ENCODE assay signal across 8 mouse cellular contexts in the genomic region with DNA sequence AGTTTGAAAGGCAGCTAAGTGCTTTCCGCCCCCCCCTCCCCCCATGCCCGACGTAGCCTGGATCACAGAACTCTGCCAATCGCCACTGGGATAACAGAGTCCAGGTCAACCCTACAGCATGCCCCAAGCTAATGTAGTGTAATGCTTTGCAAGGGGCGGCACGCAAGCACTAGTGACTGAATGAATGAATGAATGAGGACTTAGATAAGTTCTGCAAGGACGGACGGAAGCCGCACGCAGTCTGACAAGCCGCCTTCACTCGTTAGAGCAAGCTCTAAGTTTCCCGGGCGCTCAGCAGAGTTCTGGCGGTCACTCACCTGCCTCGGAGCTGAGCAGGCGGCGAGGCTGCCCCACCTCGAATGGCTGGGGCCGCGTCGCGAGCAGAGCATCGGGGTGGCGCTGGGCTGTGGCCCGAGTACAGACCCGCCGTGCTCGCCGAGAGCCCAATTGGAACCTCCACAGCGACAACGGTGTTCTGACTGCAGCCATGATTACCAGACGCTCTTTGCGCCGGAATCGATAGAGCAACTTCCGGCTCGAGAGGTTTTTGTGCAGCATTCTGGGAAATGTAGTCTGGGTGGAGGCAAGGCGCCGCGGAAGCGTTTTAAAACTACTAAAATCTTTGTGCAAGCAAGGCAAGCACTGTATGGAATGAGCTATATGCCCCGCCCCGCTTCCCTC. TPM values are rescaled to one million over a fixed set of nuclear protein-coding genes. Genes with fewer than 3 reads are reported as not detected.
DNase-seq lines count a peak whose midpoint lies in the region; ATAC-seq and TF ChIP-seq lines count a peak whose summit lies in the region.

TSS of gene Mrps22 (minus strand) at position 505 of the 681 bp plus-strand sequence.

- peak within 1 kb of the TSS; percentile 93 for H3K4me3 ChIP-seq in cerebellum, adult 2 months (replicated peaks; ENCODE audit: insufficient read depth, low read depth, low read length)
- H3K4me3 ChIP-seq in forebrain, postnatal 0 days (ENCODE audit: low read depth, low read length): peak within 1 kb of the TSS; percentile 84
- peak within 1 kb of the TSS; percentile 91 for H3K4me3 ChIP-seq in lung, embryonic 15.5 days

- H3K27me3 ChIP-seq in cerebellum, adult 2 months (ENCODE audit: control insufficient read depth, insufficient read depth, low read length): no peaks in the 10 kb centered on the region; the same call in 1 of the 2 replicates
- H3K27me3 ChIP-seq in forebrain, postnatal 0 days (ENCODE audit: insufficient read depth, low read length): no peaks in the 10 kb centered on the region
- no peaks in the 10 kb centered on the region for H3K27me3 ChIP-seq in lung, embryonic 15.5 days

- peaks cover 20% of the 10 kb centered on the region for H3K36me3 ChIP-seq in forebrain, postnatal 0 days (ENCODE audit: insufficient read depth)
- H3K36me3 ChIP-seq in lung, embryonic 15.5 days: peaks cover 17% of the 10 kb centered on the region; the same call in 1 of the 2 replicates

- H3K9me3 ChIP-seq in forebrain, postnatal 0 days (ENCODE audit: low read length): no peaks in the 10 kb centered on the region
- H3K9me3 ChIP-seq in lung, embryonic 15.5 days: no peaks in the 10 kb centered on the region

- under 1% methylated on average over 44 of the region's 44 CpGs for WGBS in cerebellum, adult 2 months
- 2% methylated on average over 44 of the region's 44 CpGs for WGBS in forebrain, postnatal 0 days
- WGBS in lung, embryonic 15.5 days: under 1% methylated on average over 44 of the region's 44 CpGs

- H3K4me2 ChIP-seq in forebrain, postnatal 0 days (ENCODE audit: low read depth): peak within 1 kb of the TSS; percentile 95
- peak within 1 kb of the TSS; percentile 89 for H3K4me2 ChIP-seq in lung, embryonic 15.5 days

- peak; percentile 98 for ATAC-seq in forebrain, postnatal 0 days
- peak; percentile 97 for ATAC-seq in lung, embryonic 15.5 days (ENCODE audit: borderline replicate concordance, extremely low read depth, low FRiP score, low TSS enrichment)

- H3K9ac ChIP-seq in forebrain, postnatal 0 days: peak within 1 kb of the TSS; percentile 73
- peak within 1 kb of the TSS; percentile 93 for H3K9ac ChIP-seq in lung, embryonic 15.5 days

- TF ChIP-seq POLR2A in cerebellum, adult 2 months (IDR thresholded peaks at IDR 0.05; ENCODE audit: borderline replicate concordance, insufficient read depth, low read length): peak; percentile 96

- H3K27ac ChIP-seq in cerebellum, adult 2 months (ENCODE audit: insufficient read depth, low read length): no peak within 1 kb of the TSS
- peak within 1 kb of the TSS; percentile 48 for H3K27ac ChIP-seq in forebrain, postnatal 0 days (ENCODE audit: low read depth, low read length)
- peak within 1 kb of the TSS; percentile 39; the same call in 1 of the 2 replicates for H3K27ac ChIP-seq in lung, embryonic 15.5 days

- no peaks in the 10 kb centered on the region for H3K4me1 ChIP-seq in cerebellum, adult 2 months (ENCODE audit: control insufficient read depth, insufficient read depth, low read length)
- 0 out of 2 replicates have a peak, but pooled peaks cover 7% of the 10 kb centered on the region for H3K4me1 ChIP-seq in forebrain, postnatal 0 days (ENCODE audit: insufficient read depth)
- H3K4me1 ChIP-seq in lung, embryonic 15.5 days: peaks cover 10% of the 10 kb centered on the region

- DNase-seq in MEL-GATA-1-ER (ENCODE audit: extremely low read depth, low read depth): peak; percentile 86
- peak; percentile 77 to 78 for DNase-seq in cerebellum, adult 2 months
- peak; percentile 87 for DNase-seq in forebrain, postnatal 0 days
- DNase-seq in heart, postnatal 4 days: peak; percentile 78
- peak; percentile 71 to 81 for DNase-seq in layer of hippocampus, adult 8-10 months (ENCODE audit: low spot score in 2 of 2)
- peak; percentile 68 for DNase-seq in ovary, adult 18-20 months (ENCODE audit: low spot score)
- DNase-seq in thymus, postnatal 0 days (ENCODE audit: low spot score): peak; percentile 91

- TF ChIP-seq CTCF in cerebellum, adult 2 months (IDR thresholded peaks at IDR 0.05; ENCODE audit: borderline replicate concordance, insufficient read depth, low read depth, low read length): no peak
- TF ChIP-seq CTCF in forebrain, postnatal 0 days (IDR thresholded peaks at IDR 0.05; ENCODE audit: low read depth): no peak

RNA-seq across cellular contexts. Expression of gene Mrps22, which starts in this region (rescaled TPM):
- 31.5 and 32.1 TPM in 2 replicates for polyA plus RNA-seq in cerebellum, adult 2 months (2012; rRNA removed)
- 49.3 and 53.4 TPM in 2 replicates for total RNA-seq in forebrain, postnatal 0 days (2014; rRNA removed)
- 51.1 and 51.7 TPM in 2 replicates for polyA plus RNA-seq in forebrain, postnatal 0 days (2015; fragmentation: Nextera tagmentation; extraction: Ambion mirVana)
- 10 to 100 TPM; 39.9 to 44.6 TPM for total RNA-seq in heart, postnatal 4 days (2021)
- 10 to 100 TPM; 27.7 to 31.0 (median 28.3) TPM for total RNA-seq in layer of hippocampus, adult 8-10 months (2022)
- 53.0 and 56.4 TPM in 2 replicates for polyA plus RNA-seq in lung, embryonic 15.5 days (2015; fragmentation: Nextera tagmentation; extraction: Ambion mirVana)
- 52.5 and 55.6 TPM in 2 replicates for polyA plus RNA-seq in thymus, postnatal 0 days (2015; fragmentation: Nextera tagmentation; extraction: Ambion mirVana)
